Mouse (Mus musculus) erythroblast, embryonic 14.5 days (primary cell): ENCODE results near the gene Sgip1.

ENCODE experiments used
- GATA1 ChIP-seq: IDR thresholded peaks from 2 replicates; pipeline ENCODE4 v1.6.1; 2012; ENCODE audit warnings: low read length, inconsistent platforms, mixed read lengths
- TAL1 ChIP-seq: IDR thresholded peaks from 3 replicates; pipeline ENCODE4 v1.6.1; 2012; ENCODE audit warnings: low read length, inconsistent platforms, mixed read lengths

DNA sequence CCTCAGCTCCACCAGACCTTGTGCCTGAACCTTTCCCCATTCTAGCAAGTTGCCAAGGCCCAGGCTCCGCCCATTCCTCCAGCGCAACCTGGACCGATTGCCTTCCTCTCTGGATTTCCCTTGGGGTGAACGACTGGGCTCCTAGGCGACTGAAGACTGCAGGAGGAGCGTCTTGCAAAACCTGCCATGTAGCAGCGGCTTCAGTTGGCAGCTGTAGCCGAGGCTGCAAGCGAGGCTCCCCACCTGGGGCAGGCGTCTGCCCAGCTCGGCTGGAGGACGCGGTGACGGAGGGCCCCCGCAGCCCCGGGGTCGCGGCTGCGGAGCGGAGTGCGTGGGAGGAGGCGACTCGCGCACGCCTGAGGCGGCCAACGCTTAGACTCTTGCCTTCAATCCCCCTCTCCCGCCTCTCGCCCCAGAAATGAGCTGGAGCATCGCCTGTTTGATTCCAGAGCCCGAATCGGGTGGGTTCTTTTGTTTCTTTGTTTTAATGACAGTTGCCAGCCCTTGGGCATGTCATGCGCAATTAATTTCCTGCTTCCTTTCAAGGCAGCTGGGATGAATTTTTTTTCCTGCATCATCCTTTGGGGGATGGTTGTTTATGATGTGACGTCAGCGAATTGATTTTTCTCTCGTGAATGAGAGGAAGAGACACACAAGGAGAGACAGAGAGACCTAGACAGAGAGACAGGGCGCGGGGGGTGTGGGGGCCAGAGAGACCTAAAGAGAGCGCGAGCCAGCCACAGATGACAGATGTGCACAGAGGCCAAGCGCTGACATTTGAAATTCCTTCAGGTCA is 18.2 kb downstream of the Sgip1 start:
- TF ChIP-seq GATA1 (no peak), TAL1 (no peak)
